Mouse (Mus musculus): ENCODE data around the gene Gm49373.

Gm49373 gene

DNA sequence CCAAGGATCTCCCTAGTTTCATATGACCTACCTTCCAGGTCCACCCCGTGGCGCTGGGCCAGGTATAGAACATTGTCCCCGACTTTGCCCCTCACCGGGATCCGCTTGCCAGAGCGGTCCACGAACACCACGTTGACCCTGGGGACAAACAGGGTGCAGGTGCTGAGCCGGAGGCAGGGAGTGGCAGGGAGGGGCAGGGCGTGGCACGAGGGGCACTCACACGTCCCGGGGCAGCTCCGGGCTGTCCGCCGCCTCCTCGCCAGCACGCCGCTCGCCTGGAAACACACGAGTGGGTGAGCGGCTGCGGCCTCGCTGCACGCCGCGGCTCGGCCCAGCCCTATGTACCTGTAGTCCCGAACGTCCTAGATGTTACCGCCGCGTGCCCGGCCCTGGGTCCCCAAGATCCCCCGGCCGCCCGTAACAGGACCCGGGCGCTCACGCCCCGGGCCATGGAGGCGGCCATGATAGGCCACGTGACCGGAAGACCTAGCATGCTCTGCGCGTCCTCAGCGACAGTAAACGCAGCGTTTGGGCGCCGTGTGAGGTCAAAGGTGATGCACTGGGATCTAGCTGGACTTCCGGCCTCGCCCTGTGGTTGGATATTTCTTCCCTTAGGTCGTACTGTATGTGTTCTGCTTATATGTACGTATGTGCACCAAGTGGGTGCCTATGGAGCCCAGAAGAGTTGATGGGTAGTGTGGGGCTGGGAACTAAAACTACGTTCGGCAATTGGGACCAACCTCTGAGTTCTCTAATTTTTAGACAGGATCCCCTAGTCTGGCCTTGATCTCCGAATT, at the start of gene Gm49373, which contains the start of gene Fdx1l:
TSS of gene Gm49373 (minus strand) at position 53 of the 797 bp plus-strand sequence.
TSS of gene Fdx1l (minus strand) at position 571 of the 797 bp plus-strand sequence.
- DNase-seq (ENCODE audit: low spot score): peak; percentile 91

DNA sequence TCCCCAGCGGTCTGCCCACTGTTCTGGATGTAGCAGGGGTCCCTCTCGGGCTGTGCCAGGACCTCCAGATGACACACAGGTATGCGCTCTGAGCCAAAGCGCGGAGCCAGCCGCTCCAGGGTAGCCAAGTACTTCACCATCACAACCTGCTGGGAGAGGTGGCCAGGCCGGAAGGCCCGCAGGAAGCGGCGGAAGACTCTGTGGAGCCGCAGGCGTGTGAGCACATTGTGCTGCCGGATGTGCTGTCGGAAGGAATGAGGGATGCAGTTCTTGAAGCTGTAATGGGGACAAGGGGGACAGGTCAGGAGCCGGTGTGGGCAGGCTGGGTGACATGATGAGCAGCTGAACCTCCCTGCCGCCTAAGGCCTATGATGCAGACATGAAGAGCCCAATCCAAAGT, 48.6 kb upstream of the Gm49373 start:
- DNase-seq (ENCODE audit: low spot score): no peak

GRCm38 (mm10) chr9:21117073-21117472, 44.2 kb upstream of the Gm49373 start:
- no peak for DNase-seq (ENCODE audit: low spot score)

DNA sequence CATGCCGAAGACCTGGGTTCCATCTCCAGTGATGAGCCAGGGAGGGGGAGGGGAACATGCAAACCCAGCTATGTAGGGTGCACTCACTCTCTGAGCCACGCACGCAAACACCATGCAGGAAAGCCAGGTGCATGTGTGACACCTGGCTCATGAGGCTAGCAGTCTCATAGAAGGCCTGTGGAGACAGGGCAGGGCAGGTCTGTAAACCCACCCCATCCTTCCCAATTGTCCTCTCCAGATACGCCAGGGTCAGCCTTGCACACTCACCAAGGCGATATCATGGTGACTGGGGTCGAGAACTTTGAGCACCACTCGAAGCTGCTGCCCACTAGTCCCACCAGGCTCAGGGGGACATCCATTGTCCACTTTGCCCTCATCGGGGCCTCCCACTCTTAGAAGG, 42.2 kb upstream of the Gm49373 start:
- DNase-seq (ENCODE audit: low spot score): no peak

GRCm38 (mm10) chr9:21114190-21114589, 41.3 kb upstream of the Gm49373 start:
- no peak for DNase-seq (ENCODE audit: low spot score)

DNA sequence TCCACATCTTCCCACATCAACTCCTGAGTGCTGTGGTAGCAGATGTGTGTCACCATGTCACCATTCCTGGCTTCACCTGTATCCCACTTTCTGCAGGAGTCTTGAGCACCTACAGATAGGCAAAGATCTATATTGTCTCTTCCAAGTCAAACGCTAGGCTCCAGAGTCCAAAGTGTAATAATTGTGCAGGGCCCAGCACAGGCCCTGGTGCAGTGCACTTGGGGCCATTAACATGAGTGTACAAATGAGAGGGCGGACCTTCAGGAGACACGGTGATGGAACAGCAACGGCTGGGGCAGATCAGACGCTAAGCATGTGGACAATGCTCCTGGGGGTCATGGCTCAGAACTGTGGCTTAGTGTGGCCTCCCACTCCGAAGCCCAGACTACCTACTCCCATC, 40.9 kb upstream of the Gm49373 start:
- DNase-seq (ENCODE audit: low spot score): no peak

DNA sequence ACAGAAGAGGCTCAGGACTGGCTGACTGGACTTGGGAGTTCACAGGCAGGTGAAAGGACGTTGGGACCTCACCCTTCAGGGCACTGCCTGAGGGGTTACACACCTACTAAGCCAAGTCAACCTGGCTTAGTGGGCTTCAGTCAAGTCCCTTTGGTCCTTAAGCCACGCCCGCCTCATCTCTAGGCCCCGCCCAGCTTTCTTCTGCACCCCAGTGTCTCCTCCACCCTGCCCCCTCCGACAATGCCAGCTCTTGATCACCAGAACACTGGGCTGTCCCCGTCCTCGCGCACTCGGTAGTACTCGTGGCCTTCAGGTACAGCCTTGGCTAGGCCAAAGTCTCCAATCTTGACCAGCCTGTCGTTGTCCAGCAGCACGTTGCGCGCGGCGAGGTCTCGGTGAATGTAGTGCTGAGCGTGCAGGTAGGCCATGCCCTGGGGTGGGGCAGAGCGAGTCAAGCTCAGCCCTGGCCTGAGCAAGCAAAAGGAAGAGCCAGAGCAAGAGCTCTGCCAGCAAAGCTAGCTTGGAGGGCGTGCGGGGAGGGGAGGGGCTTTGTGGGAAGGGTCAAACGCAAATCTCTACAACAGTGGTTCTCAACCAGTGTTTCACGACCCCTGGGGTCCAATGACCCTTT, 34.8 kb upstream of the Gm49373 start:
- DNase-seq (ENCODE audit: low spot score): no peak

DNA sequence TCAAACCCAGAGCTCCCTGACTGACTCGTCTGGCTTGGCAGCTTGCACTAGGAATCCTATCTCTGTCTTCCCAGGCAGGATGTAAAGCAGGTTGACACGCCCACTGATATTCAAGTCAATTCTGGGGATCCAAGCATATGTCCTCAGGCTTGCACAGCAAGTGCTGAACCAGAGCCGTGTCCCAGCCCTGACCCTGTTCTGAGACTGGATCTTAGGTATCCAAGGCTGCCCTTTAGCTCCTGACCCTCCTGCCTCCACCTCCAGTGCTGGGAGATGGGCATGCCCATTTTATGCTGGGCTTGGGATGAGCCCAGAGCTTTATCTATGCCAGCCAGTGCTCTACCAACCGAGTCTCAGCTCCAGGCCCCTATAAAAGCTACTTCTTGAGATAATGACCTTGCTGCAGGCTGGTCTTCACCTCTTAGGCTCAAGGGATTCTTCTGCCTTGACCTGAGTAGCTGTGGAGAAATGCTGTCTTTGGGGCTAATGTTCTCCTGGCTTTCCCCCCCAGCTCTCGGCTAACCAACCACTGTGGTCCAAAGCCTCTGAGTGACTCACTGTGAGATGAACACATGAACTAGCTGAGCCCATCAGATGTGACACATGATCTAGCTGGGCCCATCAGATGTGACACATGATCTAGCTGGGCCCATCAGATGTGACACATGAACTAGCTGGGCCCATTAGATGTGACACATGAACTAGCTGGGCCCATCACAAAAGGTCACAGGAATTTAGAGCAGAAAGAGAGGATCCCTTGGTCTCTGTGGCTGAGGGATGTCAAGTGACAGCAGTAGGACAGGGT, 33.1 kb upstream of the Gm49373 start:
- DNase-seq (ENCODE audit: low spot score): no peak

GRCm38 (mm10) chr9:21104814-21105213, 31.9 kb upstream of the Gm49373 start:
- DNase-seq (ENCODE audit: low spot score): no peak

DNA sequence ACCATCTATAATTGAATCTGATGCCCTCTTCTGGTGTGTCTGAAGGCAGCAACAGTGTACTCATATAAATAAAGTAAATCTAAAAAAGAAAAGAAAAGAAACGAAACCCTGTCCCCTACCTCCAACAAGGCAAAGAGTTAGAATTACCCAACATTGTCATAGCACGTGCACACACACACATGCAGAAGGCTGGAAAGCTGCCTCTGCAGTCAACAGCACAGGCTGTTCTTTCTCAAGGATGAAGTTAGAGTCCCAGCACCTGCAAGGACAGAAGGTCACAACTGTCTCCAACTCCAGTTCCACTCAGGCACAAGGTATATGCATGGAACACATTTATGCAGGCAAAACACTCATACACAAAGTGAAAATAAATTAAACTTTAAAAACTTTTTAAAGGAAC, 29.2 kb upstream of the Gm49373 start:
- DNase-seq (ENCODE audit: low spot score): no peak

GRCm38 (mm10) chr9:21100447-21101161, 27.7 kb upstream of the Gm49373 start:
- DNase-seq (ENCODE audit: low spot score): no peak

GRCm38 (mm10) chr9:21097793-21098192, 24.9 kb upstream of the Gm49373 start:
- peak; percentile 45 for DNase-seq (ENCODE audit: low spot score)

DNA sequence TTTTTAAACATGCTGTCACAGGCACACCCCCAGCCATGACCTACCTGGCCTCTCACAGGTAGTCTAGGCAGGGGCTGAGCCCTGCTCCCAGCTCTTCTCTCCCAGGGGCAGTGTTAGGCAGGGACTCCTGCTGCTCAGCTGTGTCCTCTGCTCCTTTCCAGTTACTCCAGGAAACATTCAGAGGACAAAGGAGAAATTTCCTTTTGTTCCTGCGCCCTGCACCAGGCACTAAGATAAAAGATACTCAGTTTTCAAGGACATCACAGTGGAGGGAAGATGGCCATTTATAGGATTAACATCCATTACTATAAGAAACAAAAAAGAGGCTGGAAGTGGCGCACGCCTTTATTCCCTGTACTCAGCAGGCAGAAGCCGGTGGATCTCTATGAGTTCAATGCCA, 23.1 kb upstream of the Gm49373 start:
- DNase-seq (ENCODE audit: low spot score): no peak

DNA sequence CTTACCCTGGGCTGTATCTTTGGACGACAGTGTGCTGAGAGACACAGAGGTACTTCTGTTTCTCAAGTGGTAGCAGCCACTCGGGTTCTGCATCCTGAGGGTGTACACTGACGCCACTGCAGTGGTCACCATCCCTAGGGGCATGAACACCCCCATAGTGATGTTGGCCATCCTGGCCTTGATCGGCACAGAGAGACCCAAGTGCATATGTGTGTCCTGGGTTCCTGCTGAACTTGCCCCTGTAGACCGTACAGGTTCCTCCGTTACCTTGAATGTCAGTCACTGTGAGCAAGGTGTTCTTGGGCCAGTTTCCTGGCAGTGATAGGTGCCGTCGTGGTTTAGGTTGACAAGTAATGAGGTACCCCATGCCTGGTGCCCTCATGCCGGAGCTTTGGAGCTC, 20.5 kb upstream of the Gm49373 start:
- DNase-seq (ENCODE audit: low spot score): no peak

DNA sequence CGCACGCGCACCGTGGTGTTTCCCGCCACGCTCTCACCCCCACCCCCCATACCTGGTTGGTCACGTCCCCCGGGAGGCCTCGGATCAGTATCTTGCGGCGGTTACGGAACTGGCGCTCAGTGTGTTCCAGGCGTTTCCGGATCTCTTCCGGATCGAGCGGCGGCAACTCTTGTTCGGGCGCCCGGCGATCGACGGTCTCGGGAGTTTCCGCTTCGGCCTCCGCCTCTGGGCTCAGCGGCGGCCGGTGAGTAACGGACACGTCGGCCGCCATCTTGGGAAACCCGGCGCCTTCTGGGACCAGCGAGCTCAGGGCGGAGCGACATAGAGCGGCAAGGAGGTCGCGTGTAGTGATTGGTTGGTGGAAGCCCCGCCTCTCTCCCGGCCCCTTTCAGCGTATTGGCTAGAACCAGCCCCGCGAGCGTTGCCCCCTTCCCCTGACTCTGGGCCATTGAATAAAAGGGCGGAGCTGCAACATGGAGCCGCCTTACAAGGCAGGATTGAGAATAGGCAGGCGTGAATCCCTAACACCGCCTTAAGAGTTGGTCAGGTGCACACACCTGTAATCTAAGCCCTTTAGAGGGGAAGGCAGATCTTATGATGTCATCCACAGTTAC, 18.9 kb upstream of the Gm49373 start, which contains the start of the genes Gm38431 and Raver1:
TSS of gene Gm38431 (minus strand) at position 291 of the 614 bp plus-strand sequence.
TSS of gene Raver1 (minus strand) at position 302 of the 614 bp plus-strand sequence.
- peak; percentile 99 for DNase-seq (ENCODE audit: low spot score)

GRCm38 (mm10) chr9:21090972-21091706, 18.2 kb upstream of the Gm49373 start:
- no peak for DNase-seq (ENCODE audit: low spot score)

- DNase-seq (ENCODE audit: low spot score): no peak
Observed at GRCm38 (mm10) chr9:21090537-21090936, 17.6 kb upstream of the Gm49373 start.

DNA sequence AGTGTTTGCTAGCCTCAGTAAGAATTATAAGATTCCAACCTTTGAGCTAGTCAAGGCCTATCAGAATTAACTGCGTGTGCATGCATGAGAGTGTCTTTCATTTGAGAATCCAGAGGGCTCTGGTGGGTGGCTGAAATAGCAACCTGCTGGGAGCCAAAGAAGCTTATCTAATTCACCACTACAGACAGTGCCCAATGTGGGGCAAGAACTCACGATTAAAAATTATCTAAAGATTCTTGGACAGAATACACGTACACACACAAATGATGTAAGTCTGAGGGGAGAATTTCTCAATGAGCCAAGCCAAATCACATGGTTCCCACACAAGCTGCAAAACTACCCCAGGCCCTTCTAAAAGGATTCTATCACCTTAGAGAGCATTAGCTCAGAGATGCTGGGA, 10.4 kb upstream of the Gm49373 start:
- no peak for DNase-seq (ENCODE audit: low spot score)

GRCm38 (mm10) chr9:21081127-21081526, 8.2 kb upstream of the Gm49373 start:
- no peak for DNase-seq (ENCODE audit: low spot score)

DNA sequence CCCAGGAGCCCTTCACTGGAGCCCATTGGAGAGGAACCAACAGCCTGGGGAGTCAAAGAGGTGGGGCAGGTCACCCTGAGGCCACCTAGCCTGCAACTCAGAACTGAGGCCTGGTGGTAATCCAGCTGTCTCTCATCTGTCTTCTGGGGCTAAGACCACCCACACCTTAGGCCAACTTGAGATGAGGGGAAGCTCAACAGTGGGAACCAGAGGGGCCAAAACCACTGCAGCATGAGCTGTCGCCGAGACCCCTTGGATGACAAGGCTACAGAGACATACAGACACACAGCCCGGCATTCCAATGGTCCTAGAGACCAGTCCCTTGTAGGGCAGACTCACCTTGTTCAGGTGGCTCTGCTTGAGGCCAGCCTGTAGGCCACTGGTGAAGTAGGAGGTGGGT, 2.7 kb upstream of the Gm49373 start:
- DNase-seq (ENCODE audit: low spot score): no peak

DNA sequence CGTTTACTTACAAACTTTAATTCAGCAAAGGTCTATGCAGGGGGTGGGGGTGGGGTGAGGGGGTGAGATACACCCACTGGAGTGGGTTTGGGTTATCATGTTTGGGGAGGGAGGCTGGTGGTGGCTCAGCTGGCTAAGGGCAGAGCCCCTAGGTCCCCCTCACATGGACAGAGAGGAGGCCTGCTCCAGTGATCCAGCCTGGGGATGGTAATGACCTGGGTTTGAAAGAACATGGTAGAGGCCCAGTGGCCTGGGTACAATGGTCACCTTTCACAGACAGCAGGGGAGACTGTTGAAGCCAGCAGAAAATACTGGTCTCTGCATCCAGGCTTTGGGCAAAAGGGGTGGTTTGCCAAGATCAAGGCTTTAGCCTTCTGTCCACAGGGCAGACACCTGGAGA, 1.3 kb upstream of the Gm49373 start:
- no peak for DNase-seq (ENCODE audit: low spot score)
